Mouse (Mus musculus): ENCODE results near the gene Ctss.

GRCm38 (mm10) chr3:95550176-95550575 is 23.6 kb downstream of the Ctss start:
- no peak for TF ChIP-seq CTCF (conservative IDR thresholded peaks at IDR 0.05; ENCODE audit: low read length)
- TF ChIP-seq NANOG (IDR thresholded peaks at IDR 0.05; ENCODE audit: borderline replicate concordance, low read length): no peak

Data from E14TG2a.4 (cell line).